Mouse (Mus musculus) heart, adult 2 months (tissue): ENCODE data around the gene Poc1a. TPM values are rescaled to one million over a fixed set of nuclear protein-coding genes. Genes with fewer than 3 reads are reported as not detected.

Experiments
- DNase-seq, 2 experiments: peaks; one replicate each; pipeline ENCODE4 v3.0.0; 2021
- H3K27ac ChIP-seq: fragments of 200-600 bp; 2 replicates; pipeline ENCODE4 v1.8.1; 2022
- H3K27me3 ChIP-seq: fragments of 200-500 bp; 2 replicates; pipeline ENCODE4 v1.6.1; 2012; ENCODE audit warnings: mild to moderate bottlenecking, low read length, inconsistent platforms, mixed read lengths; ENCODE audit not compliant: control insufficient read depth, insufficient read depth
- H3K36me3 ChIP-seq: fragments of 200-500 bp; 2 replicates; pipeline ENCODE4 v1.6.1; 2012; ENCODE audit warnings: low read length, inconsistent platforms; ENCODE audit not compliant: control insufficient read depth, insufficient read depth
- H3K4me1 ChIP-seq: fragments of 200-500 bp; 2 replicates; pipeline ENCODE4 v1.6.1; 2011; ENCODE audit warnings: low read length; ENCODE audit not compliant: control insufficient read depth, insufficient read depth
- H3K4me3 ChIP-seq: fragments of 200-600 bp; 2 replicates; pipeline ENCODE4 v1.8.1; 2022
- H3K79me2 ChIP-seq: fragments of 200-500 bp; replicated peaks from 2 replicates; pipeline ENCODE4 v1.6.1; 2012; ENCODE audit warnings: mild to moderate bottlenecking, inconsistent platforms, low read length, moderate library complexity, mixed read lengths; ENCODE audit not compliant: control insufficient read depth, insufficient read depth
- H3K9ac ChIP-seq: fragments of 200-500 bp; 2 replicates; pipeline ENCODE4 v1.6.1; 2012; ENCODE audit warnings: low read depth, mild to moderate bottlenecking, control low read depth, inconsistent platforms, low read length, mixed read lengths
- CTCF ChIP-seq: fragments of 200-600 bp; IDR thresholded peaks from 2 replicates; pipeline ENCODE4 v1.8.1; 2022; ENCODE audit warnings: antibody characterized with exemption, mild to moderate bottlenecking, moderate library complexity
- EP300 ChIP-seq: fragments of 200-500 bp; IDR thresholded peaks from 2 replicates; pipeline ENCODE4 v1.6.1; 2011; ENCODE audit warnings: low read depth, low read length, control low read depth; ENCODE audit not compliant: insufficient read depth
- POLR2A ChIP-seq: fragments of 200-500 bp; IDR thresholded peaks from 2 replicates; pipeline ENCODE4 v1.6.1; 2011; ENCODE audit warnings: mild to moderate bottlenecking, low read depth, low read length, control low read depth; ENCODE audit not compliant: insufficient read depth
- WGBS: fragments of 180-500 bp; shearing (Covaris S2); methylation state at CpG from one replicate; pipeline ENCODE4 v1.1.7; 2018; 5-methylcytosine and 5-hydroxymethylcytosine counted together
- intact Hi-C: fragments of 180-260 bp; cut with DNase I; formaldehyde crosslinking; loops from one replicate; pipeline ENCODE4 v1.15.1; 2025
- polyA plus RNA-seq: library from polyadenylated mRNA; depleted of rRNA; stranded (reverse); fragments of >200 nt; gene quantifications from 2 replicates; pipeline ENCODE4 v1.2.3, GENCODE M21; 2012
- total RNA-seq, 2 experiments: library from RNA; stranded (reverse); gene quantifications; 2 replicates each; pipeline ENCODE4 v1.2.3; 2021

The Poc1a gene
- total and polyA plus RNA-seq, 3 experiments, result 3.2 to 6.2 (median 4.0) TPM

DNA sequence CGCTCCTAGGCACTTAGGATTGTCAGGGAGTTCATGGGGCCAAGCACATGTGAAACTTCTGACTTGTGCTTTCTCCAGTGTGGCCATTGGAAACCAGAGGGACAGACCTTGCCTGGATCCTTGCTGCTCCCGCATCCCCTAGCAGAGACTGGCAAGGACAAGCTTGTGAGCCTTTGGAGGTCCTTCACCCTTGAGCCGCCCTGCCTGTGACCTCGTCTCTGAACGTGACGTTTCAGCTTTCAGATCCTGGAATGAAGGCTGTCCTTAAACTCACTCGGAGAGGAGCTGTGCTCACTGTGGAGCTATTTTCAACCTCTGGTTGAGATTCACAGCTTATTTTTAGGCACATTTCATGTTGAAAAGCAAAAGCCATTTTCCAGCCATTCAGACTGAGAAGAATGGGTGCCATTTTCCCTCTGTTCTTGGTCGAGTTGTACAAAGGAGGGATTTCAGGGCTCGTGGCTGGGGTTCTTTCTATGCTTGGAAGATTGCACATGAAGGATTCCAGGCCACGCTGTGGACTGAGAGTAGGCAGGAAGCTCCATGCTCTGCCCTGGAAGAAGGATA is 30.8 kb downstream of the Poc1a start:
- 62% methylated on average over 10 of the region's 10 CpGs for WGBS
- peak overlapping the region; percentile 49; the same call in 1 of the 2 replicates for H3K27ac ChIP-seq
- H3K9ac ChIP-seq, result no peak overlapping the region
- no peaks in the 10 kb centered on the region for H3K79me2 ChIP-seq
- peak in 1 of 2 experiments; percentile 28 for DNase-seq
- intact Hi-C loops, result no loop called here
- H3K27me3 ChIP-seq, result no peaks in the 10 kb centered on the region
- no peaks in the 10 kb centered on the region for H3K36me3 ChIP-seq
- TF ChIP-seq CTCF (no peak), EP300 (0 out of 2 replicates have a peak, but pooled peaks have one; percentile 24)
- H3K4me1 ChIP-seq, result peaks cover 16% of the 10 kb centered on the region
- H3K4me3 ChIP-seq, result no peak overlapping the region

DNA sequence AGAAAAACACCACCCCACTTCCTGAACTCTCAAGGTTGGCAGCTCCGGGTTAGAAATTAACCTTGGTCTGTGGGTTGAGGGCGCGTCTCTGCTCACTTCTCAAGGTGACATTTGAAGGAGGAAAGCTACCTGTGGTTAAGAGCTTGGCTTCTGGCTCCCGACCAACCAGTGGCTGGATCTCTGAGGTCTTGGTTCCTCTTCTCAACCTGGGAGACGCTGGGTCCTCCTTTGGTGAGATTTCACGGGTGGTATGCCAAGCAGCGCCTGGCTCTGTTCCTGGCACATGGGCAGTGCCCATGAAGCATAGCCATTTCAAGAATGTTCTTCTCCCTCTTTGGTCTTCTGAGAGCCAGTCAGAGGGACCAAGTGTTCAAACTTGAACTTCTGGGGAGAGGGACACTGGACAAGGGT is 32.1 kb downstream of the Poc1a start:
- intact Hi-C loops, result no loop called here
- Histone ChIP-seq H3K27ac (no peak overlapping the region; the same call in 1 of the 2 replicates), H3K27me3 (no peaks in the 10 kb centered on the region), H3K4me1 (peaks cover 13% of the 10 kb centered on the region), H3K79me2 (no peaks in the 10 kb centered on the region), H3K36me3 (no peaks in the 10 kb centered on the region), H3K4me3 (no peak overlapping the region), H3K9ac (no peak overlapping the region)
- DNase-seq, result peak; percentile 32 to 34
- TF ChIP-seq EP300, result no peak
- no peak for TF ChIP-seq POLR2A
- no peak for TF ChIP-seq CTCF
- 68% methylated on average over 7 of the region's 7 CpGs for WGBS

DNA sequence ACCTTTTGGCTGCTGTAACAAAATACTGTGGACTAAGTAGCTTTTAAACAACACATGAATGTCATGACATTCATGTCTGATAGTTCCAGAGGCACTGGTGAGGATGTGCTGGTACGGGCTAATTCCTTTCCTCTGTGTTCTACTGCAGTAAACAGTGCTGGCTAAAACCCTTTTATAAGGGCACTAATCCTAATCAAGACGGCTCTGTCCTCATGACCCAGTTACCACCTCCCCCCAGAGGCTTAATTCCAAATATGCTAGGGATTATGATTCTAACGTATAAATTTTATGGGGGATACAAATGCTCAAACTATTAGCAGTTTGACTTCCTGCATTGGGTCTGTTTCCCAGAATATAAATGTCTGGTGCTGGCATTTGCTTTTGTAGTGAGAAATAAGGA is 33.3 kb downstream of the Poc1a start:
- no peak overlapping the region for H3K4me3 ChIP-seq
- TF ChIP-seq POLR2A (no peak), EP300 (no peak), CTCF (no peak)
- intact Hi-C loops, result no loop called here
- no peaks in the 10 kb centered on the region for H3K27me3 ChIP-seq
- H3K36me3 ChIP-seq, result no peaks in the 10 kb centered on the region
- H3K79me2 ChIP-seq, result no peaks in the 10 kb centered on the region
- WGBS, result 70% methylated on average over 3 of the region's 3 CpGs
- DNase-seq, result no peak
- H3K27ac ChIP-seq, result no peak overlapping the region
- no peak overlapping the region for H3K9ac ChIP-seq
- H3K4me1 ChIP-seq, result peaks cover 15% of the 10 kb centered on the region

DNA sequence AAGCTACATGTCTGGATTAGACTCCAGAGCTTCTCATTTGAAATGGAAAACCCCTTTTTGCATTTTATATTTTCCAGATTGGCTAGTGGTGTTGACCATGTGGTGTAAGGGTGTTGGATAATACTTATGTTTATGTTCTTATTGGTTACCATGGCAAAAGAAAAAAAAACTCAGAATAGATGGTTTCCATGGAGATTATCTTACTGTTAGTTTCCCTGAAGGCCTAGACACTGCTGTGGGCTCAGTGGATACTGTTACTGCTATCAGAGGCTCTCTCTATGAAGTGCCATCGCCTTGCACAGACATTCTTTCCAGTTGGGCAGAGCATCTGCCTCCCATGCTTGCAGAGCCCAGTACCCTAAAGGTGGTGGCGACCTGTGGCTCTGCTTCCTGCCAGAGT is 37.2 kb downstream of the Poc1a start:
- no peaks in the 10 kb centered on the region for H3K79me2 ChIP-seq
- no peak for DNase-seq
- TF ChIP-seq EP300 (no peak), POLR2A (no peak), CTCF (no peak)
- no peaks in the 10 kb centered on the region for H3K27me3 ChIP-seq
- H3K4me3 ChIP-seq, result no peak overlapping the region
- intact Hi-C loops, result no loop called here
- 58% methylated on average over 2 of the region's 2 CpGs for WGBS
- no peak overlapping the region for H3K9ac ChIP-seq
- peak overlapping the region; percentile 17; the same call in 1 of the 2 replicates for H3K27ac ChIP-seq
- peaks cover 17% of the 10 kb centered on the region for H3K4me1 ChIP-seq
- no peaks in the 10 kb centered on the region for H3K36me3 ChIP-seq

DNA sequence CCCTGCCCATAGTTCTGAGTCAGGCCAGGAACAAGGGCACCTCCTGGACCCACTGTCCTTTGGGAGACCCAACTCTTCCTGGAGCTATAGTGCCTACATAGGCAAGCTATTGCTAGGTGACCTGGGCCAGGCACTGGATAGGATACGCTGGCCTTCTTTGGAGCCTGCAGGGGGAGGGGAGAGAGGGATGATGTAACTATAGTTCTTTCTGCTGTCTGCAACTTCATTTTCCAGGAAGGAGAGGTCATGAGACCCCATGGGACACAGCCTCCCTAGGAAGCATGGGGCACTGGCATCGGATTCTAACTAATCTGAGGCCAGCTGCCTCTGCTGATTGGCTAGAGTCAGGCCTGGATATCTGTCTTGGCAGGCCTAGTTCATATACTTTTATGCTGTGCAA is 38.2 kb downstream of the Poc1a start:
- TF ChIP-seq EP300, result no peak
- no peak for TF ChIP-seq POLR2A
- TF ChIP-seq CTCF, result no peak
- H3K36me3 ChIP-seq, result no peaks in the 10 kb centered on the region

DNA sequence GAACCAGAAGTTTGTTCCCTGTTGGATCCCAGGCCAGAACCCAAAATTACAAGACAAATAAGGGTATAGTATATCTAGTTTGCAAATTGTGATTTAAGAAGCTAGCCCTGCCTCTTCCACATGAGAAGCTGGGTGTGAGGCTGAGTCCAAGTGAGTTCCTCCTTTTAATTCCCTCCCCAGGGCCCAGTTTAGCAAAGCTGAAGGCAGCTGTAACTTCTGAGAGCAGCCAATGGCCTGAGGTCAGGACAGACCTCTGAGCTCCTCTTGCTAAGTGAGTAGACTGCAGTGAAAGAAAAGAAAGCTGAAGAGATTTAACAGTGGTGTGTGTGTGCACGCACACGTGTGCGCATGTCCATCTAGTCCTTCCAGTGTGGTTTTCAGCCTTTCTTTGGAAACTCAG is 41.6 kb downstream of the Poc1a start:
- H3K4me3 ChIP-seq, result no peak overlapping the region
- no peaks in the 10 kb centered on the region for H3K79me2 ChIP-seq
- no peaks in the 10 kb centered on the region for H3K27me3 ChIP-seq
- 81% methylated on average over 3 of the region's 3 CpGs for WGBS
- H3K4me1 ChIP-seq, result peaks cover 21% of the 10 kb centered on the region
- no peaks in the 10 kb centered on the region for H3K36me3 ChIP-seq
- intact Hi-C loops, result no loop called here
- H3K9ac ChIP-seq, result no peak overlapping the region
- peak overlapping the region; percentile 33 for H3K27ac ChIP-seq
- DNase-seq, result peak in 1 of 2 experiments; percentile 45
- TF ChIP-seq EP300 (no peak), POLR2A (no peak), CTCF (no peak)

More for the DNA sequence above, 38.2 kb downstream of the Poc1a start:
- H3K79me2 ChIP-seq, result no peaks in the 10 kb centered on the region
- peaks cover 18% of the 10 kb centered on the region for H3K4me1 ChIP-seq
- DNase-seq, result peak in 1 of 2 experiments; percentile 27
- no peak overlapping the region for H3K4me3 ChIP-seq
- no peaks in the 10 kb centered on the region for H3K27me3 ChIP-seq
- intact Hi-C loops, result no loop called here
- no peak overlapping the region for H3K9ac ChIP-seq
- 8% methylated on average over 2 of the region's 2 CpGs for WGBS
- H3K27ac ChIP-seq, result peak overlapping the region; percentile 52
